Mouse (Mus musculus) liver, embryonic 16.5 days (tissue): ENCODE measurements around the gene Naip2. TPM values are rescaled to one million over a fixed set of nuclear protein-coding genes. Genes with fewer than 3 reads are reported as not detected.
A peak's percentile ranks its signal among the peaks of the same experiment; 100 is the strongest.

Experiments
- ATAC-seq: fragments of 200-750 bp; cut with Nextera tagmentation; 2 replicates; pipeline ENCODE4 v1.8.0; 2017; ENCODE audit warnings: low read depth, mild to moderate bottlenecking, moderate number of reproducible peaks, moderate library complexity
- H3K27ac ChIP-seq: fragments of 300-500 bp; sonication (generic); 2 replicates; pipeline ENCODE4 v1.5.1; 2014; ENCODE audit warnings: mild to moderate bottlenecking, low read length
- H3K27me3 ChIP-seq: fragments of 300-500 bp; sonication (generic); 2 replicates; pipeline ENCODE4 v1.6.1; 2014; ENCODE audit warnings: low read depth, low read length, mixed read lengths; ENCODE audit not compliant: control insufficient read depth, insufficient read depth
- H3K36me3 ChIP-seq: fragments of 300-500 bp; sonication (generic); 2 replicates; pipeline ENCODE4 v1.6.1; 2014; ENCODE audit warnings: mild to moderate bottlenecking; ENCODE audit not compliant: control insufficient read depth, insufficient read depth
- H3K4me1 ChIP-seq: fragments of 300-500 bp; sonication (generic); 2 replicates; pipeline ENCODE4 v1.6.1; 2014; ENCODE audit warnings: low read depth, low read length, mixed read lengths; ENCODE audit not compliant: control insufficient read depth
- H3K4me2 ChIP-seq: fragments of 300-500 bp; sonication (generic); 2 replicates; pipeline ENCODE4 v1.6.1; 2014; ENCODE audit warnings: low read depth, low read length, mixed read lengths
- H3K4me3 ChIP-seq: fragments of 300-500 bp; sonication (generic); 2 replicates; pipeline ENCODE4 v1.5.1; 2014; ENCODE audit warnings: low read depth, mild to moderate bottlenecking, low read length
- H3K9ac ChIP-seq: fragments of 300-500 bp; sonication (generic); 2 replicates; pipeline ENCODE4 v1.6.1; 2014; ENCODE audit warnings: low read depth, low read length
- H3K9me3 ChIP-seq: fragments of 300-500 bp; sonication (generic); replicated peaks from 2 replicates; pipeline ENCODE4 v1.6.1; 2016; ENCODE audit warnings: low read length; ENCODE audit not compliant: control insufficient read depth
- WGBS: fragments of 180-500 bp; shearing (Covaris S2); extraction: QIAGEN DNeasy Blood & Tissue Kit; methylation state at CpG from one replicate; pipeline ENCODE4 v1.1.7; 2014; ENCODE audit not compliant: insufficient replicate concordance; 5-methylcytosine and 5-hydroxymethylcytosine counted together
- polyA plus RNA-seq: library from polyadenylated mRNA; unstranded; fragments of >200 nt; fragmentation: Nextera tagmentation; extraction: Ambion mirVana; gene quantifications from 2 replicates; pipeline ENCODE4 v1.2.1, GENCODE M21; 2015

Gene Naip2
- polyA plus RNA-seq, 1 experiment from 2014 or later: 1.8 TPM

DNA sequence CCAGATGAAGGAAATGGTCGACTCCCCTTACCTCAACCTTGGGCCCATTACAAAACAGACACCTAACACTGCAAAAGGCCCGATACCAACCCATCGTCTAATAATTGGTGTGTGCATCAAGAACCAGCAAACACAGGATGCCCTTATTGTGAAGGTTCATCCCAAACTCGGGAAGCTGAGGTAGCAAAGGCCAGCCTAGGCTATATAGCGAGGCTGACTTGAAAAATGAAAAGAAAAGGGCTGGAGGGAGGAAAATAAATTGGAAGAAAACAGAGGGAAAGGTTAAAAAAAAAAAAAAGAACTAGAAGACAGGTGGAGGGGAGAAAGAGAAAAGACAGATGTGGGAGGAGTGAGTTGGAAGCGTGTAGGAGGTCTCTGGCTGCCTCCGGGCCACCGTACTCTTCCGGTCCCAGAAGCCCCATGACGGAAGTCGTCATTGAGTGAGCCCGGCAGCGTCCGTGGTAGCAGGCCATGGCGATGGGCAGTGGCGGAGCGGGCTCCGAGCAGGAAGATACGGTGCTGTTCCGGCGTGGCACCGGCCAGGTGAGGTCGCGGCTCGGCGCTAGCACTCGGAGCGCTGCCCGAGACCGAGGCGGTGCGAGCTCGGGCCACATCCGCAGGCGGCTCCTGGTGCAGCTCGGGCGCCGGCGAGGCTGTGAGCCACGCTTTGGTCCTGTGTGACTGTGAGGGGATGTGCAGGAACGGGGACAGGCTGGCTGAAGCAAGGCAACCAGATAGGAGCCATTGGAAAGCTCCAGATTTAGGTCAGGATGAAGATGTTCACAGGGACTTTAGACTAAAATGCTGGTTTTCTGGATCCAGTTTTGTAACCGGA, 77.3 kb downstream of the Naip2 start, which contains the start of gene Smn1:
Gene Smn1 (plus strand): TSS at position 430 of the 835 bp plus-strand sequence.
- H3K27me3 ChIP-seq: no peaks in the 10 kb centered on the region
- 4% methylated on average over 42 of the region's 42 CpGs for WGBS
- peak within 1 kb of the TSS; percentile 83 for H3K4me2 ChIP-seq
- H3K27ac ChIP-seq: peak within 1 kb of the TSS; percentile 41; the same call in 1 of the 2 replicates
- H3K4me1 ChIP-seq: peaks cover 10% of the 10 kb centered on the region
- ATAC-seq: peak; percentile 97
- peaks cover 11% of the 10 kb centered on the region for H3K36me3 ChIP-seq
- H3K9me3 ChIP-seq: no peaks in the 10 kb centered on the region
- peak within 1 kb of the TSS; percentile 86 for H3K9ac ChIP-seq
- peak within 1 kb of the TSS; percentile 97 for H3K4me3 ChIP-seq

DNA sequence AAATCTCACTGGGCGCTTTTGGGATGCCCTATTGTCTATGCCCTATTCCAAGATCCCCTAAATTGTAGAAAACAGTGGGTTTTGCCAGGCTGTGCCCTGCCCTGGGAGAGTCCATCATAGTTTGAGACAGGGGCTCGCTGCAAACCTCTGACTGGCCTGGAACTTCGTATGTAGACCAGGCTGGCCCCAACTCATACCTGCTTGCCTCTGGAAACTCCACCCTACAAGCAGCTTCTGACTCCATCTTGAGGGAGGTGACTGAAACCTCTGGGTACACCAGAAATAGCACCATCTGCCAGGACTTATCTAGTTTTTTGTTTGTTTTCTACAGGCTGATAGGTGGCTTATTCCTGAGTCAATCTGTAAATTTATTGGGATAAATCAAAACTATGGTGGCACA, 77.9 kb downstream of the Naip2 start:
- Histone ChIP-seq H3K4me2 (peak overlapping the region; percentile 83), H3K9me3 (no peaks in the 10 kb centered on the region), H3K27me3 (no peaks in the 10 kb centered on the region), H3K4me3 (peak overlapping the region; percentile 97), H3K36me3 (peaks cover 10% of the 10 kb centered on the region), H3K4me1 (peaks cover 10% of the 10 kb centered on the region), H3K27ac (no peak overlapping the region), H3K9ac (no peak overlapping the region)
- ATAC-seq: no peak
- WGBS: 75% methylated on average over 3 of the region's 3 CpGs

DNA sequence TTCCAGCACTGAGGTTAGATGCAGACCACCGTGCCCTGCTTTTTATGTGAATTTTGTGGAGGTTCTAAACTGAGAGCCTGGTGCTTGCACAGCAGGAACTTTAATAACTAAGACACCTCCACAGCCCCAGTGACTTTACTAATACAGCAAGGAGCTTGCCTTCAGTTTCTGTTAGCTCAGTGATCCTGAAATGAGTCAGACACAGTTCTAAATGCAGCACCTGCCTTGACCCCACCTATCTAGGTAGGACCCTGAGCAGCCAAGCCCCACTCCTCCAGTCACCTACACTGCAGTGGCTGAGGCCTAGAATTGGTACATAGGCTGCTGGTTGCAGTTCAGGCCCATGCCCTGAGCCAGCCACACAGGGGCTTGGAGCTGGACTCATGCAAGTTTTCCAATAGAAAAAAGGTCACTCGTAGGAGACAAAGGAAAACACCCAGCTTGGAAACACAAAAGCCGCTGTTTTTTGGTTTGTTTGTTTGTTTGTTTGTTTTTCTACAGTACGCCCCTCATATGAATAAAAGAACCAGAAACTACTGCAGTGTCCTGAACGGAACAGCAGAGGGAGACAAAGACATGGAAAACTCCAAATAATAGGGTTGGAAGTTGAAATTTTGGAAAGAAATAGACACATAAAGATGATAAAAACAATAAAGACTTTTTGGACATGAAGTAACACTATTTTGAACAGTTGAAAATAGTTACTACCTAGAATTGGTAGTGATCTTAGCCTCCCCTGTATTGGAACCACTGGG, 89.5 kb downstream of the Naip2 start:
- Histone ChIP-seq H3K4me3 (no peak overlapping the region), H3K27me3 (no peaks in the 10 kb centered on the region), H3K36me3 (no peaks in the 10 kb centered on the region), H3K9ac (no peak overlapping the region), H3K9me3 (no peaks in the 10 kb centered on the region), H3K4me1 (peaks cover 10% of the 10 kb centered on the region), H3K4me2 (no peak overlapping the region), H3K27ac (no peak overlapping the region)
- 30% methylated on average over 5 of the region's 5 CpGs for WGBS
- no peak for ATAC-seq

DNA sequence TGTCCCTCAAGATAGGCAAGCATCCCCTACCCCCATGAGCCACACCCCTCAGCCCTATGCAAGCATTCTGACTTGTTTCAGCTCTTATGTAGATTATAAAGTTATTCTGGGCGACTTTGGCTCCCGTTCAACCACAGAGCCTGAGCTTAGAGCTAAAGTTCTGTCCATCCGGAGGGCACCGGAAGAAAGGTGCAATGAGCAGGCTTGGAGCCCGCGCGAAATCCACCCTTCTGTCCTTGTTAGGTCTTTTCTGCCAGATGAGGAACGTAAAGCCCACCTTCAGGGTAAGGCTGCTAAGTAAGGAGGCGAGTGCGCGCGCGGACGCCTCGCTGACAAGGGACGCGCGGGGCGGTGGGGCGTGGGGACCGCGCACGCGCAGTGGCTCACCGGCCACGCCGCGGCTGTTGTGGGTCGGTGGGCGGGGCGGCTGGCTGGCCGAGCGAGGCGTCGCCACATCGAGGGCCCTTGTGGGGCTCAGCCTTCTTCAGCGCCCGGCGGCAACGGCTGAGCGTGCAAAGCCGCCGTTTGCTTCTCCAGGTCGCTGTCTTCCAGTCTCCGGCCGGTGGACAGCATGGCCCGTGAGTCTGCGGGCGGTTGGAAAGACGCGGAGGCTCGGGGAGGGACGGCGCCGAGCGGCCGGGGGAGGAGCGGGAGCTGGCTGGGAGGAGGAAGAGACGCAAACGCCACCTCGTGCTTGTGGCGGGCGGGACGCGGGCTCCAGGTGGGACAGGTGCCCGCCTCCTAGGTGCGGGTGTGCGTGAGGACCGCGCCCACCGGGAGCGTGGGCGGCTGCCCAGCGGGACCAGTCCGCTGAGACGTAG, 94.0 kb downstream of the Naip2 start, which contains the start of gene Serf1:
Gene Serf1 (plus strand): TSS at position 361 of the 821 bp plus-strand sequence.
- no peak within 1 kb of the TSS; the same call in 1 of the 2 replicates for H3K27ac ChIP-seq
- H3K36me3 ChIP-seq: no peaks in the 10 kb centered on the region
- WGBS: under 1% methylated on average over 75 of the region's 76 CpGs
- H3K4me2 ChIP-seq: peak within 1 kb of the TSS; percentile 97
- H3K9me3 ChIP-seq: no peaks in the 10 kb centered on the region
- ATAC-seq: peak; percentile 40
- no peaks in the 10 kb centered on the region; the same call in 1 of the 2 replicates for H3K27me3 ChIP-seq
- peak within 1 kb of the TSS; percentile 73 for H3K4me3 ChIP-seq
- H3K9ac ChIP-seq: peak within 1 kb of the TSS; percentile 71
- peaks cover 13% of the 10 kb centered on the region for H3K4me1 ChIP-seq

DNA sequence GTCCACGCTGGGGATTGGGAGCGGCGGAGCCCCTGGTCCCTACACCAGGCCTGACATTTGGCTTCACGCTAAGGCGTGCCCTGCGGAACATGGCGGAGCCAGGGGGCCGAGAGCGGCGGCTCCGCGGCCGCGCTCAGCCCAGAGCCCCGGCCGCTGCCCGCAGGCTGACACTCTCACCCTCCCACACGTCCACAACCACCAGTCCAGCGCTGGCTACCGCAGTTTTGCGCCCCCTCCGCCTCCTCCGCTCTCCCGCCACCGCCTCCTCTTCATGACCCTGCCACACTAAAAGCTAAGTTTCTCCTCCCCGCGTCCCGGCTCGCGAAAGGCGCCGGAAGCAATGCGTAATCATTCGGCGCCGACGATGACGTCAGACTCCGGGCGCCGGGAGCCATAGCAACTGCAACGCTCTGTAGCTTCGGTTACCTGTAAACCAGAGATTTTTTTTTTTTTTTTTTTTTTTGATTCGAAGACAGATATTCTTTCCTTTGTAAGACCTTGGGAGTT, 98.1 kb downstream of the Naip2 start, which contains the start of gene Bdp1:
Gene Bdp1 (minus strand): TSS at position 323 of the 507 bp plus-strand sequence.
- H3K4me2 ChIP-seq: peak within 1 kb of the TSS; percentile 79
- WGBS: under 1% methylated on average over 44 of the region's 44 CpGs
- H3K9ac ChIP-seq: peak within 1 kb of the TSS; percentile 92
- H3K27ac ChIP-seq: peak within 1 kb of the TSS; percentile 55
- H3K4me3 ChIP-seq: peak within 1 kb of the TSS; percentile 93
- no peaks in the 10 kb centered on the region; the same call in 1 of the 2 replicates for H3K27me3 ChIP-seq
- no peaks in the 10 kb centered on the region for H3K36me3 ChIP-seq
- peaks cover 20% of the 10 kb centered on the region for H3K4me1 ChIP-seq
- no peaks in the 10 kb centered on the region for H3K9me3 ChIP-seq
- ATAC-seq: peak; percentile 81

DNA sequence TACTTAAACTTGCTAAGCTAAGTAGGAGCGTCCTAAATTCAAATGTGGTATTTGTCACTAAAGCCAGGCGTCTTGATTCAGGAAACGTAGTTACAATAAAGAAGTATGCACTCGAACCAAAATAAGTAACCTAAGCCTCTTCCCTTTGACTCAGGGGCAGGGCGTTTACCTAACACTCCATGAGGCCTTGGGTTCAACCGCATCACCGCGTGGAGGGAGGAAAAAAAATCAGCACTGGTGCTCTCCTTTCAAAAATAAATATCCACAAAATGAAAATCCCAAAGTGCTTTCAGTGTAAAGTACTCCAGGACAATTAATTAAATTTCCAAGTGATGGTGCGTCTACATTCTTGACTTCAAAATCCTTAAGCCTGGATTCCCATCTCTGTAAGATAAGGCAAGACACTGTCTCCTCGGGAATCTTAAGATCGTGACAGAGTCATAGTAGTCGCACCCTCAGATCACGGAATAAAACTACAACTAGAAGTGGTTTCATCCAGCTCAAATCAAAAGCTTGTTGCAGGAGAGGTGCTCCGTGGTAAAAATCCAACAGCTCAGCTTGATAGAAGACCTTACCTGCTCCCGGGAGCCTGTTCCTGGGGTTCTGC, 98.7 kb downstream of the Naip2 start:
- Histone ChIP-seq H3K27ac (peak overlapping the region; percentile 55), H3K4me1 (peaks cover 16% of the 10 kb centered on the region), H3K27me3 (no peaks in the 10 kb centered on the region; the same call in 1 of the 2 replicates), H3K4me2 (peak overlapping the region; percentile 79), H3K9ac (peak overlapping the region; percentile 92), H3K9me3 (no peaks in the 10 kb centered on the region), H3K4me3 (peak overlapping the region; percentile 93), H3K36me3 (no peaks in the 10 kb centered on the region)
- ATAC-seq: peak; percentile 17
- WGBS: 1% methylated on average over 15 of the region's 15 CpGs

DNA sequence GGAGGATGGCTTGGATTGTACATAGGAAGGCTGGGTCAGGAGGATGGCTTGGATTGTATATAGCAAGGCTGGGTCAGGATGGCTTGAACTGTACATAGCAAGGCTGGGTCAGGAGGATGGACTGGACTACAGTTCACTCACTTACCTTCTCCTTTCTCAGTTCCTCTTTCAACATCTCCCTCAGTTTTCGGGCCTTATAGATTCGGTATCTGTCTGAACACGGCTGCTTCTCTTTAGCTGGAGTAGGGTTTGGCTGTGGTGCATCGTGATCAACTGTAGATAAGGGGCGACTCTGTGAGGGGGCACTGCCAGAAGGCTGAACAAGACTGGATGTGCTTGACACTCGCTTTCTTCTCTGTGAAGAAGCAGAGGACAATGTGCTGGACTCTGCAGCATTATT, 103.1 kb downstream of the Naip2 start:
- no peak overlapping the region for H3K4me3 ChIP-seq
- no peak overlapping the region for H3K4me2 ChIP-seq
- 19% methylated on average over 6 of the region's 6 CpGs for WGBS
- H3K9ac ChIP-seq: no peak overlapping the region
- H3K9me3 ChIP-seq: no peaks in the 10 kb centered on the region
- ATAC-seq: no peak
- peaks cover 25% of the 10 kb centered on the region for H3K36me3 ChIP-seq
- H3K4me1 ChIP-seq: peaks cover 7% of the 10 kb centered on the region
- H3K27me3 ChIP-seq: no peaks in the 10 kb centered on the region
- no peak overlapping the region for H3K27ac ChIP-seq
